Mouse (Mus musculus) embryonic stem cell, embryonic (primary cell): ENCODE data around the gene Spaca1.
"Not testable (repeated sequence)": the region's sequence is repeated elsewhere in the genome, so short reads cannot be mapped to it uniquely, and the experiment has no call there.

Experiments
- CTCF ChIA-PET, 4 experiments: fragments of 300-600 bp in 2 of 4; fragments of 350-600 bp in 2 of 4; sonication (Branson Sonifier 250); formaldehyde crosslinking; loops; one replicate each; lab custom pipeline; 2022; ENCODE audit warnings: inconsistent platforms in 2 of 4; lab: Charles Lee
- POLR2A ChIA-PET, 4 experiments: fragments of 300-600 bp in 2 of 4; fragments of 350-600 bp in 2 of 4; sonication (Branson Sonifier 250); formaldehyde crosslinking; loops; one replicate each; lab custom pipeline; 2022; ENCODE audit warnings: antibody characterized with exemption in 4 of 4, inconsistent platforms in 1 of 4; lab: Charles Lee

The Spaca1 gene

DNA sequence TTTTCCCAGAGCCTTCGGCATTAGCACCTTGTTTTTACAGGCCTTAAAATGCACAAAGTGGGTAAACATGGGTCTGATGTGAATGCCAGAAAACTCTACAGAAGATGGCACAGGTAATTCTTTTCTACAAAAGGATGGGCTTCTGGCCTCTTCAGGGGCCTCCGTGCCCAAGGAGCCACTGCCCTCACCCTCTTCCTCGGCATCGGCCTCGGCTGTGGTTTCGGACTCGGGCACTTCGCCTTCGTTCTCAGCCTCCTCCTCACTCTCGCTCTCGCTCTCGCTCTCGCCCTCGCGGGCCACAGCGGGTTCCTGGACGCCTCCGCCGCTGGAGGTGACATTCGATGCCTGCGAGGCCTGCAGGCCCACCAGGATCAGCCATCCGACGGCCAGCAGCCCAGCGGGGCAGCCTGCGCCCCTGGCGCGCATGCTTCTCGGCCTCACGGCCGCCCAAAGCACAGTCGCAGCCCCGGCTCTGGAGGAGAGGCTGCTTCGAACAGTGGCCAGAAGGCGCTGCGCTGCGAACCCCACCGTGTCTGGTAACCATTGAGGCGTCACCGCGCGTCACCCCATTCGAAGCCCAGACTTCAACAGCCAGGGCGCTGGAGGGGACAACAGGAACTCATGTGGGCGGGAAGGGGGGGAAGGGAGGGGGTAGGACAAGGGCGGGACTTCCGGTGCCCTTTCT, at the start of gene Spaca1:
Spaca1 (minus strand) TSS at position 621 of the 685 bp plus-strand sequence.
- CTCF ChIA-PET = no interaction called here
- POLR2A ChIA-PET = no interaction called here

DNA sequence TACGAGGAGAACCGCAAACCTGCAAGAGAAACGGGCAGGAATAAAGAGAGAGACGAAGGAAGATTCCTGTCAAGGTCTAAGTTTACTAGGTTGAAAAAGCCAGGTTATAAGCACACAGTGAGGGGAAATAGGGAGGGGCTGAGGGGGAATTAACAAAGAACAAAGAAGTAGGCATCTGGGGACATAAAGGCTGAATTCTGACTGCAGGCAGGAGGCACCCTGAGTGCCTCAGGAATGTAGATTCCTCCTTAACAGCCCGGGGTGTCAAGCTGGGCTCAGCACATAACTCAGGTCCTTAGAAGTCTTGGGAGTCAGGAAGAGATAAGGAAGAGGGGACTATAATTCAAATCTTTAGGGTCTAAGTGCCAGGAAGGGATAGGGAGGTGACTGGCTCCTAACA, 37.3 kb upstream of the Spaca1 start:
- CTCF ChIA-PET = interaction anchor here in 1 of 4 experiments (0.6 kb wide), 1 partner anchor 89 kb away, joined by 18 read pairs; no protein-coding TSS in a partner anchor
- POLR2A ChIA-PET = not testable (repeated sequence)

DNA sequence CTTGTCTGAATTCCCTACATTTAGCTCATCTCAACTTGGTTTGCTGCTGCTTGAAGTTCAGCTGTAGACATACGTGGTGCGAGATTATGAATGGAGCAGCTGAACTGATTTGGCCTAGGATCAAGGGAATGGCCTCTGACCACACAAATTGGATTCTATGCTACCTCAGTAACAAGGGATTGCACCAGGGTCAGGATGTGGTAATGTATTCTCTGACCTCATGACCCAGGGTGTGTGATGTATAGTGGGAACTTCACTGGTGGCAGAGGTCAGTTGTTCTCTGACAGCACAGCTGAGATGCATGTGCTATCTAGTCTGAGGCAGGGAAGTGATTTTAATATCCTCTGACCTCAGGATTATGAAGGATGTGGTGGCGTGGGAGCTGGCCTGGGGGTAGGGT, 31.1 kb upstream of the Spaca1 start:
- ChIA-PET CTCF (no interaction called here), POLR2A (no interaction called here)

DNA sequence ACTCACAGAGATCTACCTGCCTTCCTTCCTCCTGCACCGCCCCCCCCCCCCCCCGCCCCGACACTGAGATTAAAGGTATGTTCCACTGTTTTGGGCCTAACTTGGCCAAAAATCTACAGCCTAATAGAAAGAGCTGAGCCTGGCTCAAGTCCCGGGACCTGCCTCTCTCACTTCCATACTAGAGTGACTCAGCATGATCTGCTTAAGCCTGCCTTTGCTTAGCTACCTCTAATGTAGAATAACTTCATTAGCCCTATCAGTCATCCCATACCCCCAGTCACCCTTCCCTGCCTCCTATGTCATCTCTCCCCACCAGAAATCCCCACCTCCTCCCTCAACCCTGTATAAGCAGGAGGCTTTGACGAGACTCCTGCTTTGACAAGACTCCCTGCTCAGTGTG, 19.0 kb upstream of the Spaca1 start:
- CTCF ChIA-PET = no interaction called here
- POLR2A ChIA-PET = interaction anchor here in 1 of 4 experiments (0.6 kb wide), 2 partner anchors 306 to 934 kb away, joined by 4 read pairs; no protein-coding TSS in a partner anchor

DNA sequence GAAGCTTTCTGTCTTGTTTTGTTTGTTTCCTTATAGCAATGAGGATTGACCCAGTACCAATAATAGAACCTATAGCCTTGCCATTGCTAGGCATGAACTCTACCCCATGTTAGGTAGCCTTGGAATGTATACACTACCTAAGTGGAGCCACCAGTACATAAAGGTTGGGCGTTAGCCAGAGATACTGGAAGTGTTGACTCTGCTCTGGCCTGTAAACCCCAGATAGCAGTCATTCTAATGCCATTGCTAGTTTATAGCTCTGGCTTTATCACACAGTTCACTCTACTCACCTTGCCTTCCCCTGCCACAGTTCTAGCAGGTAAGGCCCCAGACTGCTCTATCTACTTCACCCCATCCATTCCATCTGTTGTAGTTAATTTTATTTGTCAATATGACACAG, 8.3 kb upstream of the Spaca1 start:
- POLR2A ChIA-PET = interaction anchor here in 1 of 4 experiments (0.6 kb wide), 1 partner anchor 187 kb away, joined by 4 read pairs; no protein-coding TSS in a partner anchor
- CTCF ChIA-PET = no interaction called here

DNA sequence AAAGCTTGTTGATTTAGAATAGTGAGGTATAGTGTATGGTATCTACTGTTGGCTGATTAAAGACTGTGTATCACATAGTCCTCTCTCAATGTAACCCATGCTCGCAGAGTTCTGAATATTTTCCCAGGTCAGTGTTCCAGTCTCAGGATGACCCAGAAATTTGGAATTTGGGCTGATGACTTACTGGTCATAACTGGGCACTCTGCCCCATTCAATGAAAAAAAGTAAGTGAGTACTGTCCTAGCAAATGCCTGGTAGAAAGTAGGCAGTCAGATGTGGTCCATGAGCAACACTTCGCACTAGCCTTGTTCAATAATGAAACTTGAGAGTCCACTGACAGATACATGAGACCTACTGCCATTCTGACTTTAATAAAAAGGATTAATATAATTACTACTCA, 23.2 kb downstream of the Spaca1 start:
- POLR2A ChIA-PET = no interaction called here
- CTCF ChIA-PET = no interaction called here

DNA sequence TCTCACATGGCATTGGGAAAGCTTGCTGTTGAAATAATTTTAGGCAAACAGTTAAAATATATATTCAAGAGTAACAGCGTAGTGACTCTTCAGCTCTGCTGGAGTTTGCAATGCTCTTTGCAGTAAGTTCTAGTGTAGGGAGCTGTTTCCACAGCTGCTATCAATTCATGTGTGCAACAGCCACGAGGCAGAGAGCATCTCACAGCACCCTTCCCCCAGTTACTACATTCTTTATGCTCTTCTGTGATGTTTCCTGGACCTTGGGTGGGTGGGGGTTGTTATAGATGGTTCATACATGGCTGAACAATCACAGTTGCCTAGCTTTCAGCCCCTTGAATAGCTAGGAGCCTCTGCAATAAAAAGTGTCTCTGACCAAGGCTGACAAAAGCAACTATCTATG, 28.5 kb downstream of the Spaca1 start:
- CTCF ChIA-PET = no interaction called here

DNA sequence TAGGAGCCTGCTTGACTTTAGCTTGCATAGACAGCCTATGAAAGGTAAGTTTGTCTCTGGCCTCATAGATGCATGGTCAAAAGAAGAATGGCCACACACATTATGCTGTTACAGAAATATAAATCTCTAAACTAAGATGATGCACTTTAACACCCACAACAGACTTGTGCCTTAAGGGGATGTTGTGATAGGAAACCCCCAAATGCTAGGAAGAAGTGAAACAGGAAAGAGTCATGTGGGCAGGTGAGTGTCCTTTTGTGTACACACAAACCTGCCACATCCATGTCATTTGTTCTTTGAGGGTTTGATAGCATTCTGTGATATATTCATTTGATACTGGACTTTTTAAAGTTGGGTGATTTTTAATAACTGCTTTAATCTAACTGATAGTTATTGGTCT, 53.6 kb downstream of the Spaca1 start:
- POLR2A ChIA-PET = no interaction called here

More for the DNA sequence above, 28.5 kb downstream of the Spaca1 start:
- POLR2A ChIA-PET = no interaction called here

DNA sequence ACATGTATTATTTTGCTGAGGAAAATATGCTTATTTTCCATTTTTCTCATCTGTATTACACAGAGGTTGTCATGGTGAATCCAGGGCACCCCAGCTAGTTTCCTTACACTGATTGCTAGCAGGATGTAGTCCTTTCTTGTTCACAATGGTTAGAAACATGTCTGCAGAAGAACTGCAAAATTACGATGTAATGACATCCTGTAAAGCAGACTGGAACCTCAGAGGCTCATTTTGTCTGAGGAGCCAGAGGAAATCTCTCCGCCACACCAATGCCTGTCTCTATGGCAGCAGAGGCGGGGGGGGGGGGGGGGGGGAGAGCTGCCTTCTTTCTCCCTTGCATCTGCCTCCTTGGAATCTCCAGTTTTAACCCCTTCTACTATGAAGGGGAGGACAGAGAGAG, 57.3 kb downstream of the Spaca1 start:
- CTCF ChIA-PET = no interaction called here
- POLR2A ChIA-PET = no interaction called here

More for the DNA sequence above, 53.6 kb downstream of the Spaca1 start:
- CTCF ChIA-PET = no interaction called here

DNA sequence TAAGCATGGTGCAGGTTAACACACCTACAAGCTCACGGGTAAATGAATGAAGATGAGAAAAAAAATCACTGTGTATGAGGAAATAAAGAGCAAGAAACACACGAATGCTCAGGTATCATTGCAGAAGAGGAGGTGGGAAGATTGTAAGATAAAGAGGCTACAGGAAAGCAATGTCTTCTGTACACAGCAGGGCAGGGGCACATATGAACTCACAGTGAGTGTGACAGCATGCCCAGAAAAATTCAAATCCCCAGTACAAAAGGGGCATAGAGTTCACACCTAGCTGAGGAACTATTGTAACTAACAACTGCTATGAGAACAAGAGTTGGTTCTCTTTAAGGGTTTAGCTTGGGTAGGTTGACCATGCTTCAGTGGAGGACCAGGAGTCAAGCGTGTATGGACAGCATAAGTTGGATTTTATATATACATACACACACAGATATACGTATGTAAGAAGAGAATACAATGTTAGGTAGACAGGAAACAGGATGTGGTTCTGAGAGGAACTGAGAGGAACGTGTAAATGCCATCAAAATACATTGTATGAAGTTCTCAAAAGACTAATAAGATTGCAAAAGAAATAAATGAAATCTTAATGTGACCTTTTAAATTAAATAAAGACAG, 61.4 kb downstream of the Spaca1 start:
- POLR2A ChIA-PET = no interaction called here
- CTCF ChIA-PET = no interaction called here
